Mouse (Mus musculus): ENCODE measurements at regions not wholly inside any gene's neighbourhood (a gene's known extent, or its start where the extent isn't known, plus 50 kb on each side); places are given as distances from the start of the nearest gene placed in this dataset.
"Not testable (repeated sequence)": the region's sequence is repeated elsewhere in the genome, so short reads cannot be mapped to it uniquely, and the experiment has no call there.

DNA sequence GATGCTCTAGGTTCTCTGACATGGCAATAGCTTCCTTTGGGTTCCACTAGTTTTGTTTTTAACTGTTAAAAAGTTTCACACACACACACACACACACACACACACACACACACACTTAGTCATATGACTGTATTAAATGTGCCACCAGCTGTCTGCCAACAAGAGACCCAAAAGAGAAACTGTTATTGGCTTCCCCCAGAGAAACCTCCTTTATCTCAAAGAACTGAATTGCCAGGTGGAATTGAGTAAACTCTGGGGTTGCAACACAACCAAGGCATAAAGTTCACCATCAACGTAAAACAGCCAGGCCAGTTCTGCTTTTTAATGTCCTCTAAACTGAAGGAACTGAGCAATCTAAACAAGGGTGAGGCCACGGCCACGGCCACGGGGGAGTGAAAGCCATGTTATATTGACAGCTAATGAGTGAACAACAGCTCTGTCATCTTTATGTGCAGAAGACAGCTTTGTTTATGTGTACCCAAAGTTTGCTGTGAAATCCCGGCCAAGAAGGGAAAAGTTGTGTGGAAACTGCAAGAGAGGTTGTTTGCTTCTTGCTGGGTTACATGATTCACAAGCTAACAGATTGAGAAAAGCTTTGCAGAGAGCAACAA is 69.3 kb downstream of the Btg1 start:
- POLR2A ChIA-PET: interaction anchor here in 3 of 4 experiments (0.6 to 2.0 kb wide), 4 partner anchors 35 to 55 kb away, joined by 3 to 17 read pairs (median 5); no protein-coding TSS in a partner anchor
- CTCF ChIA-PET: no interaction called here

DNA sequence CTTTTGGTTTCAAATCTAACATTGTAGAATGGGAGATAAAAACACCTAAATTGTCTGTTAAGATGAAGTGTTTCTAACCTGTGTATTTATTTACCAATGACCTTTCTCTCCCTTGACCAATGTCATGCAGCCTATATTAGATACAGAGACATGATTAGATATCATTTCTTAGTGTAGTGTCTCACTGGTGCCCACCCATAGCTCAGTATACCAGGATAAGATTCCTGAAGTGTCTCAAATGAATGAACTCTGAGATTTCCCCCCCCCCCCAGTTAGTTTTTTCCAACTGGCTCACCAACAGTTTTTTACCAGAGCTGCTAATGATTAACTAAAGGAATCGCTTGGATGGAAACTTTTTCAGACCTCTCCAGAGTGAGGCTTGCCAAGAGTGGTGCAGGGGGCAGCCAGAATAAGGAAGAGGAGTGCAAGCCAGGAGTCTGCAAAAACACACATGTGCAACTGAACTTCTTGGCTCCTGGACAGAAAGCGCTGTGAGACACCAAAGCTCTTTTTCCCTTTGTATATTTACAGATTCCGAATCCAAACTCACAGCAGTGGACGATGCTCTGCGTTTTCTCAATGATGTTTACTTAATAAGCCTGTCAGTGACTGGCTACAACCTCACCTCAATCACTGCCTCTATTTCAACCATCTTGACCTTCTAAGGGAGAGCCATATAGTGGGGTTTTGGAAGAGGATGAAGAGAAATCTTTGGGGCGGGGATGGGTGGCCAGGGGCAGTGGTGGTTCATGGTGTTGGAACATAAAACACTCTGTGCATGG is 70.0 kb downstream of the Btg1 start:
- ChIA-PET CTCF (interaction anchor here in 1 of 4 experiments (0.6 kb wide), 1 partner anchor 160 kb away, joined by 3 read pairs; no protein-coding TSS in a partner anchor), POLR2A (interaction anchor here in 2 of 4 experiments (0.6 to 2.0 kb wide), 5 partner anchors 29 to 70 kb away, joined by 3 to 17 read pairs (median 6); partner anchors contain the start of gene Btg1 (in 1 of the 2))

DNA sequence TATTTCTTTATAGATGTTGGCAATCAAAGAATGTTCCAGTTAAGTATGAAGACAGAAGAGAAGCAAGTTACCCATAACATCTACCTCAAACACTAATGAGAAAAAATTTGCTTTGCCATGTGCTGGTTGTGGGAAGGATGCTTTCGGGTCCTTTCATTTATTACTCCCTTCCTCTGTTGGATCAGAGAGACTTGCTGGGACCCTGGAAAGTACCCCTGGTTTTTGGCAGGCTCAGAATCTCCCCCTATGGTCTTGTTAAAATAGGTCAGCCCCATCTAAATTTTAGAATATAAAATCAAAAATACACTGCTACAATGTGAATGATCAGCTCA is 70.6 kb downstream of the Btg1 start:
- CTCF ChIA-PET: interaction anchor here in 1 of 4 experiments (0.6 kb wide), 1 partner anchor 159 kb away, joined by 3 read pairs; no protein-coding TSS in a partner anchor
- POLR2A ChIA-PET: interaction anchor here in 2 of 4 experiments (1.0 to 2.0 kb wide), 2 partner anchors 34 to 71 kb away, joined by 6 to 17 read pairs; partner anchors contain the start of gene Btg1 (in 1 of the 2)

DNA sequence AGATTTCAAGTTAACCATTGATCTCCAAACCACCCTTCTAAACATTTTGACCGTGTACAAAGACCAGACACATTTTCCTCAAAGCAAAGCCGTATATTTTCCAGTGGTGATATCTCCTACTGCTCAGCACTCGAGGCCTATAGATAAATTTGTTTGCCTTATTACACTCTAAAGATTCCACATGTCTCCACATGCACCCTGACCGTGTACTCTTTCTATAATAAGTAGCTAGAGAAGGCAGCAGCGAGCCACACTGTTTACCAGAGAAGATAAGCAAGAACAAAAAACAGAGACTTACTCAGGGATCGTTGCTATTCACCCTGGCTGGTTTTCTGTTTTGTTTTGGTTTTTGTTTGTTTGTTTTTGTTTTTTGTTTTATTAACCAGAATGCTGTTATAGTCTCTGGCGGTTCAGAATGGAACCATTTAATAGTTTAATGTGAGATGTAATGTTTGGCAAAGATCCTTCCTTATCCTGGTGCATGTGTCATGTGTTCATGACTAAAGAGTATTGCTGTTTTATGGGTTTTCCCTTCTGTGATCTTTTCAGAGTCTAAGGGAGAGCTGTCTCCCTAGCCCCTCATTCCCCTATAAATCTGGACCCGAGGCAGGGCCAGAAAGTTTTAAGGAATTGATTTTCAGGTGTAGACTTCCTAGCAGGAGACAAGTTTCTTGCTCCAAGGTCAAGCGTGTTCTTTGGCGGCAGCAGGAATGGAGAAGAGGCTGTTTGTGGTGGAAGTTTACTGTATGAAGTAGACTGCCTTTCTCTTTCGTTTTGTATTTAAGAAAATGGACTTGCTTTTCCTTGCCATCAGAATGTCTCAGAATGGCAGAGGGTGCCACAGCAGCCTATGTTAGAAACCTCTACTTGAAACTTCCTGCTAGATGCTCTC is 73.4 kb downstream of the Btg1 start:
- ChIA-PET POLR2A (interaction anchor here in 1 of 4 experiments (0.6 to 1.8 kb wide), 4 partner anchors 28 to 293 kb away, joined by 3 to 6 read pairs (median 4); no protein-coding TSS in a partner anchor), CTCF (interaction anchor here in 1 of 4 experiments (0.8 kb wide), 1 partner anchor 573 kb away, joined by 7 read pairs; no protein-coding TSS in a partner anchor)

DNA sequence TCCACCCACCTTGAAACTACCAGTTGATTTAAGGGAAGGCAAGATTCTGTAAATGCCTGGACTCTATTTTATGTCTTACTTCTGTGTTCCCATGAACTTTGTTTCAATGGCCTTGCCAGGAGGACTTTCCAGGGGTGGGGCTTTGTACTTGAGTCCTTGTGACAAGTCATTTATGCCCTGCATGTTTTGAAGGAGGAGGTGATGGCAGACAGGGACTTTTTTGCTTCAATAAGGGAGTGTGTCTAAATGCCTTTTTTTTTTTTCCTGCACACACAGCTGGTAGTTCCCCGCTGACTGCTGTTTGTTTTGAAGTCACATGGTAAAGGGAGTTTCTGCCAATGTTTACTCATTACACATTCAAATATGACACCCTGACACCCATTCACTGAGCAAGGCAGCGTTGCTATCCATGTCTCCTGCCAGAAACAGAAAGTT is 74.1 kb downstream of the Btg1 start:
- ChIA-PET POLR2A (interaction anchor here in 2 of 4 experiments (0.8 to 1.1 kb wide), 2 partner anchors 15 to 74 kb away, joined by 3 to 5 read pairs; partner anchors contain the start of gene Btg1 (in 1 of the 2)), CTCF (no interaction called here)

DNA sequence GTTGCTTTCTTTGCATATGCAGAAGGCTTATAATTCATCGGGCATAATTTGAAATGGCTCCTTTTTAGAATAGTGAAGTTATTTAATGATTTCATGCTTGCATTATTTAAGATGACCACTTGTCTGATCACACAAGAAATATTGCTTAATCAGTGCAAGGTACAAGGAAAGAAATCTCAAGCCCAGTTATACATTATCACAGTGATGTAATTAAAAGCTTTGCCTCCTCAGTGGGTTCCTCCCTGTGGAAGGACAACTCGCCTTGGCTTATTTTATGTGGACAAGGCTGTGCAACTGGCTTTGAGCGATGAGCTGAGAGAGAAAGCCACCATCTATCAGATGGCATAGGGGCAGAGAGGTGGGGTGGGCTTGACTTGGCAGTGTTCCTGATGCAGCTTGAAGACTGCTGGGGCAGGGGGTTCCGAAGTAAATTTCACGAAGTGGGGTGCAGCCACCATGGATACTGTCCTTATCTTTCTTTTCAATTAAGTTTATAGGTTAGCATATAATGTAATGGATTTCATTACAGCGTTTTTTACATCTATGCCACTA is 74.6 kb downstream of the Btg1 start:
- ChIA-PET CTCF (no interaction called here), POLR2A (interaction anchor here in 2 of 4 experiments (0.7 to 1.1 kb wide), 3 partner anchors 14 to 75 kb away, joined by 3 to 5 read pairs (median 3); partner anchors contain the start of gene Btg1 (in 2 of the 2))

DNA sequence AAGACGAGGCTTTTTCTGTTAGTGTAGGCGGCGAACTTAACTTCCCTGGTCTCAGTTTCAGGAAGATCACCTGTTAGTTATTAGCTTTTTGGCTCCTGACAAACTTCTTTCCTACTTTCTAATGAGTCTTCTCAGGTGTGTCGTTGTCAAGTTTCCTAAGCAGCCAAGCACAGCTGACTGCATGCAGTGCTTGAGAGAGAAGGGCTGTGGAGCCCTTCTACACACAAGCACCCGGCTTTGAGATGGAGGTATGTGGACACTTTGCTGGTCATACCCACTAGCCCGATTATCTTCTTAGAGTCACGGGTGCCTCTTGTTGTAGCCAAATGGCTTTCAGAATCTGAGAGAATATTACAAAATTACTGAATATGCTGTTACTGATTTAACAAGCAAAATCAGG is 76.0 kb downstream of the Btg1 start:
- CTCF ChIA-PET: no interaction called here
- POLR2A ChIA-PET: interaction anchor here in 1 of 4 experiments (0.7 to 1.0 kb wide), 2 partner anchors 28 to 76 kb away, joined by 3 to 5 read pairs; partner anchors contain the start of gene Btg1

DNA sequence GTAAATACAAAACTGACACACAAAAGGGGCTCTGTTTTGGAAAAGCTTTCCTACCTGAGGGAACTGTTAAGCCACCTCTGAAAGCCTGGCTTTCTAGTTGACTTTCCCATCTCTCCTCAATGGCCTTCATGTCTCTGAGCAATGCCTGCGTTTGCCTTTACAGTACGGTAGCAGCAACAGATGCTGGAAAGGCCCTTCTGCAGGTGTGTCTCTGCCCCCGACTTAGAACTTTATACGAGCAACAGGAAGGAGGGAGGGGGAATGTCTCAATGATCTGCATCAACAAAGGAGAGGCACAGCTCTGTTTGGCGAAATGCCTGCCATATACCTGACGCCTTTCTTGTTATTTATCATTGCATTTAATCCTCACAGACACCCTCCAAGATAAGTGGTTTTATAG is 77.0 kb downstream of the Btg1 start:
- ChIA-PET CTCF (no interaction called here), POLR2A (no interaction called here)

DNA sequence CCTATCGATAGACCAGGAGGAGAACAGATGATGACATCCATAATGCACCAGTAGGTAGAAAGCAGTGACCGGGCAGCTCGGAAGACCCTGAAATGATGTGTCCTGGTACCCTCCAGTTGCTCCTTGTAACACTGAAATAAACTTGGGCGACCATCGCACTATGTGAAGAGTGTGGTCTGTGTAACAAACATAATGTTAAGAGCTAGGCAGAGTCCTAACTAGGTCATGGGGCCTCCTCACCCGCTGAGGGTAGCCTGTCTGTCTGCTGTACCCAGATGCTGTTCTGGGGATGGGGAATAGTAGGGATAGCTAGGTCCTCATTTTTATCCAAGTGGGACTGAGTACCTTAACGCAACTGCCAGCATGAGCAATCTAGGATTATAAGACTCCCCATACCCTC is 79.8 kb downstream of the Btg1 start:
- ChIA-PET CTCF (no interaction called here), POLR2A (interaction anchor here in 3 of 4 experiments (0.6 to 4.0 kb wide), 8 partner anchors 11 to 572 kb away, joined by 3 to 29 read pairs (median 6); partner anchors contain the start of gene Btg1 (in 1 of the 3))

DNA sequence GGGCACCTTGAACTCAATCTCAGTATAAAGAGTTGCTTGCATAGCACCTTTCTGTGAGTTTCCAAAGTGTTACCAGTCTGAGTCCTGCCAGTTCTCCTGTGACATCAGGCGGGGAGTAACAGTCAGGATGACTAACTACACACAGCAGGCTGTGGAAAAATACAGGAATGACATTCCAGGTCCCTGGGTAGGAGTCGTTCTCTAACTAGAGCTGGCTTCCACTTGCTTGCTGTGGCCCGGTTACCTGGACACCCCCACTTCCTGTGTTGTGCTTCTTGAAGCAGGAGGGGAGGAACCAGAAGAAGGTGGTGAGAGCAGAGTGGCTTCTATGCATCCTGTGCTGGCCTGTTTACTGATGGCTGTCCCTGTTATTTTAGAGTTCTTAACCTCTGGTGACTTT is 81.0 kb downstream of the Btg1 start:
- ChIA-PET POLR2A (interaction anchor here in 3 of 4 experiments (0.6 to 4.0 kb wide), 11 partner anchors 9 to 634 kb away, joined by 3 to 29 read pairs (median 3); partner anchors contain the start of gene Btg1 (in 1 of the 3)), CTCF (no interaction called here)

DNA sequence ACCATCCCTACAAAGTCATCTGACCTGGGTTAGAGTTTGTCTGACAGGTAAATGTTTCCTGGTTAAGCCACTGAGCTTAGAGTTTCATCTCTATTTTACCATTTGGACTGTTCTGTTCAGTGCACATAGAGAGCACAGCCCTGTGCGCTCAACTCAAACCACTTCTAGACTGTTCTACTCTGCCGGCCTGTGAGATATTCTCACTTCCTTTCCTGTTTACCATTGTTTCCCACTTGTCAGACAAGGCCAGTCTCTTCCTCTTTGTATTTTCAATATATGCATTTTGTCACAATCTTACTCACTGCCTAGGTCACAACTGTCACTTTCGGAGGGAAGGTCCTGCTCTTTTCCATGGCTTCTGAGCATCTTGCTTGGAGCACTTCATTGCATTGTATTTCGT is 89.8 kb downstream of the Btg1 start:
- ChIA-PET CTCF (no interaction called here), POLR2A (interaction anchor here in 2 of 4 experiments (0.5 to 2.8 kb wide), 7 partner anchors 9 to 94 kb away, joined by 3 to 16 read pairs (median 3); no protein-coding TSS in a partner anchor)

DNA sequence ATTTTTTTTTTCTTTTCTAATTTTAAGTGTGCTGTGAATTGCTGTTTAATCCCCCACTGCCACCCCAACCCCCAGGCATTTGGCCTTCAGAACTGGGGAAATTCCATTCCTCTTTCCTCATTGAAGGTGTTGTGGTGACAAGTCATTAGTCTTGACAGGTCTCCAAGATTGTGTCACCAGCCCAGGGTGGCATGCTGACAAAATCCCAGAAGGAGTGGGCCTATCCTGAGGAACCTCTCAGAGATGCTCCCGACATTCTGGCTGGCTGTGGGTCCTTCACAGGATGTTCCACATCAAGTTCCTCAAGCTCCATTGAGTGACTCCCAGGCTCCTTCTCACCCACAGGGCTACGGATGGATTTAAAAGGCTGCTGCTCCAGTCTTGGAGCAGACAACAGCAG is 91.7 kb downstream of the Btg1 start:
- CTCF ChIA-PET: interaction anchor here in 2 of 4 experiments (0.6 to 0.7 kb wide), 2 partner anchors 24 to 685 kb away, joined by 3 to 9 read pairs; no protein-coding TSS in a partner anchor
- POLR2A ChIA-PET: interaction anchor here in 3 of 4 experiments (0.6 to 1.4 kb wide), 7 partner anchors 9 to 517 kb away, joined by 3 to 7 read pairs (median 6); partner anchors contain the start of gene Btg1 (in 2 of the 3)

DNA sequence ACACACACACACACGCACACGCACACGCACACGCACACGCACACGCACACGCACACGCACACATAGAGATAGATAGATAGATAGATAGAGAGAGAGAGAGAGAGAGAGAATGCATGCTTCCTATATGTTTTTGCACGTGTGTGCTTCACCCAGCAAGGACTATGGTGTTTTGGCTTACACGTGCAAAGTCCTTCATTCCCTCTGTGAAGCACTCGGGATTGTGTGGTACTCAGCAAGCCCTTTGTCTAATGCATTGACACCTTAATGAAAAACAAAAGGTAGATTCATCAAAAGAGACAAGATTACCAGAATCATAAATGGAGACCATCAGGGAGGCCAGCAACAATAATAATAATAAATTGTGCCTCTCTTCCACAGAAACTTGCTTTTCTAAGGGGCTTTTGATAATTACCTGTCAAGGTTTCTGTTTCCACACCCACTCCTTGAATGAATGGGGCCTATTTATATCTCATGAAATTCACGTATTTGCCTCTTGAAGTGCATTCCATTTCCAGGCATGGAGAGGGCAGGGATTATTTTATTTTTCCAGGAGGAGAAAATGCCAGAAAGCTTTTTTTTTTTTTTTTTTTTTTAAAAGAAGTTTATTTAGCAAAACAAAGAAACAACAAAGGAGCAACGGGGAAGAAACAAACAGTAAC is 93.0 kb downstream of the Btg1 start:
- ChIA-PET POLR2A (interaction anchor here in 2 of 4 experiments (0.5 to 1.0 kb wide), 2 partner anchors 12 to 1397 kb away, joined by 3 to 11 read pairs; no protein-coding TSS in a partner anchor), CTCF (no interaction called here)

DNA sequence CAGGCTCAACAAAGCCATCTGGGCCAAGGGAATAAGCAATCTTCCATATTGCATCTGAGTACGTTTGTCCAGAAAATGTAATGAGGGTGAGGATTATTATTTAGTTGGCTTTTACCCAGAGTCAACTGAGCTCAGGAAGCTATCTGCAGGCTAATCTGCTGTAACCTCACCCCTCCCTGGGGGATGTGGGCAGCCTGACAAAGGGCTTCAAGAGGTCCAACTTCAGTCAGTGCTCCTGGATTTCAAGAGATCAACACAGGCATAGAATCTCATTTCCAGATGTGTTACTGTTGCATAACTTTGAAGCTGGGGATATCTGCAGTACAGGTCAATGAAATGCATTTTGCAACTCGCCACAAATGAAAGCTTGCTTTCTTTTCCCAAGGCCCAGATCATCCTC is 95.2 kb downstream of the Btg1 start:
- POLR2A ChIA-PET: interaction anchor here in 3 of 4 experiments (1.4 to 3.2 kb wide), 3 partner anchors 9 to 10 kb away, joined by 3 to 18 read pairs (median 6); no protein-coding TSS in a partner anchor
- CTCF ChIA-PET: no interaction called here

DNA sequence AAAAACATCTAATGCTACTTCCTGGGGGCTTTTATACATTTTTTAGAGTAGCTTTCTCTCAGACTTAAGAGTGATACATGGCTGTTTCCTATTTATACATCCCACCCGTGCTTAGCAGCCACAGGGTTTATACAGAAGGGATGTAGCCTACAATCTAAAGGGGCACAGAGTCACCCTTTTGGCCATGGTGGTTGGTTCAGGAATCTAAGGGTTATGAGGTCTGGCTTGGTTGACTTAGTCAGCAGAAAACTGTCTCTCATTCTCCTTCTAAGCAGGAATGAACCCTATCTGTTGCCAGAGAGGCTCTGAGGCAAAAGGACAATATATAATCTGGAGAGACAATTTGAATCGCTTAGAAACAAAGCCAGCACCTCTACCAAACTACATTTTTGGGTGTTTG is 97.9 kb downstream of the Btg1 start:
- CTCF ChIA-PET: no interaction called here
- POLR2A ChIA-PET: interaction anchor here in 2 of 4 experiments (0.5 to 1.6 kb wide), 5 partner anchors 8 to 98 kb away, joined by 3 to 9 read pairs (median 3); partner anchors contain the start of gene Btg1 (in 1 of the 2)

DNA sequence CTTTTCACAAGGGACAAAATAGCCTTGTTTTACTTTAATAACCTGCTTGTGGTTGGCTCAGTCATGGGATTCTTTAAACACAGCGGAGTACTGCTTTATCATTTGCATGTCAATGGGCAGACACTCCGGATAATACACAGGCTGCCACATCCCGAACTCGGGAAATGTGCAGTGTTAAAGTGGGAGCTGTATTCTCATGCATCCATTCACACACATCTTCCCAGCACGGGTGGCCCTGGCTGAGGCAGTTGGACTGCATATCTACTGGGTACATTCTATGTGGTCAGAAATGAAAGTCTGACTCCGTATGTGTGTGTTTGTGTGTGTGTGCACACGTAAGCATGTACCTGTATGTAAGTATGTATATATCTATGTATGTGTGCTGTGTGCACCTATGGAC is 100.5 kb downstream of the Btg1 start:
- ChIA-PET POLR2A (interaction anchor here in 3 of 4 experiments (1.0 to 19.1 kb wide), 10 partner anchors 10 to 96 kb away, joined by 3 to 1138 read pairs (median 86); partner anchors contain the start of gene Btg1 (in 3 of the 3)), CTCF (interaction anchor here in 1 of 4 experiments (0.6 kb wide), 1 partner anchor 204 kb away, joined by 7 read pairs; no protein-coding TSS in a partner anchor)

DNA sequence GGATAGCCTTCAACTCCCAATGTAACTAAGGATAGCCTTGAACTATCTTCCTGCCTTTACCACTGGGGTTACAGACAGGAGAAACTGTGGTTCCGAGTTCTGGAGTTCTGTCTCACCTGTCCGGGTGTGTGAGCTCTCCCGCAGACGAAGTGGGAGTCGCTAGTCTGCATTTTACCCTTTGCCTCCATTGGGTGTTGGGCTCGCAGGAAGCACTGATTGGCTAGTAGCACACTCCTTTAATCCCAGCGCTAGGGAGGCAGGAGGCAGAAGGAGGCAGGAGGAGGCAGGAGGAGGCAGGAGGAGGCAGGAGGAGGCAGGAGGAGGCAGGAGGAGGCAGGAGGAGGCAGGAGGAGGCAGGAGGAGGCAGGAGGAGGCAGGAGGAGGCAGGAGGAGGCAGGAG is 101.9 kb downstream of the Btg1 start:
- POLR2A ChIA-PET: interaction anchor here in 3 of 4 experiments (0.5 to 19.1 kb wide), 48 partner anchors 9 to 1897 kb away, joined by 3 to 1138 read pairs (median 4); partner anchors contain the start of gene Btg1 (in 3 of the 3)
- CTCF ChIA-PET: not testable (repeated sequence)

Data from embryonic stem cell, embryonic (primary cell).